Mouse (Mus musculus) CD8-positive naive resting alpha-beta T cell, adult 2 months (primary cell): ENCODE measurements at regions not wholly inside any gene's neighbourhood (a gene's known extent, or its start where the extent isn't known, plus 50 kb on each side); places are given as distances from the start of the nearest gene placed in this dataset.

Experiments used
- DNase-seq, 2 experiments: peaks; one replicate each; pipeline ENCODE4 v3.0.0; 2022; ENCODE audit warnings: low read depth in 2 of 2, low spot score in 2 of 2

DNA sequence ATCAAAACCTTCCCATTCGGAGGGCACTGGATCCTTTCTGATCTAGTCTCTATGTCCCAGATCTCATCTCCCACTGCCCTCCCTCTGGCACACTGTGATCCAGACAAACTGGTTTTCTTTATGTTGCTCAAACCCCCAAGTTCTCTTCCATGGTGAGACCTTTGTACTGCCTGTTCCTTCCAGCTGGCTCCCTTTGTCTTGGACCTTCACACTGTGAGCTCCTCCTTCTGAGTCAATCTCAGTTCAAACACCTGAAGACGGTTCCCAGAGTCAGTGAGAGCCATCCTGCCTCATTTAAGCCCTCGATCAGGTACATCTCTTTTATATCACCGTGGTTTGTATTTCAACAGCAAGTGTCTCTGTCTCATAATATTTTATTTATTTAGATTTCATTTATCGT is 1408.3 kb downstream of the Gsdmc2 start:
- DNase-seq, result no peak

DNA sequence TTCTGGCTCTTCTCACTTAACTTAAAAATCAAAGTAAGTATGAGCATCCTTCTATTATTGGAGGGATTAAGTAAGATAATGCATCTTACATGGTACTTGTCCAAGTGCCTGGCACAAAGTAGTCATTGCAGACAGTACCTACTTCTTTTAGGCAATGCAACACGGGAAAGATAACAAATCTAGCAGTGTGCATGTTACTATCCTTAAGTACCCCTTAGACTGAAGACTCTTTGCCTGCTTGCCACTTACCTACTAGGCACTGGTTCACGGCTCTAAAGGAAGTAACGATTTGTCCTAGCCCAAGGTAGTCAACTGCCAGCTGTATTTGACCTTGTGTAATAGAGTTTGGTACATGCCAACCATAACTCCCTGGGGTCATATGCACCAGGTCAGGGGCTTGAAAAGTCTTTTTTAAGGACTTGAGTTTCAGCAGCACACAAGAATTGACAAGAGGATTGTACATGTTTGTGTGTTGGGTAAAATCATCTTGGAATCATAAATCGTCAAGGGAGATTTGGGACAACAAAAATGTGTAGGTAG is 1409.8 kb downstream of the Gsdmc2 start:
- no peak for DNase-seq

DNA sequence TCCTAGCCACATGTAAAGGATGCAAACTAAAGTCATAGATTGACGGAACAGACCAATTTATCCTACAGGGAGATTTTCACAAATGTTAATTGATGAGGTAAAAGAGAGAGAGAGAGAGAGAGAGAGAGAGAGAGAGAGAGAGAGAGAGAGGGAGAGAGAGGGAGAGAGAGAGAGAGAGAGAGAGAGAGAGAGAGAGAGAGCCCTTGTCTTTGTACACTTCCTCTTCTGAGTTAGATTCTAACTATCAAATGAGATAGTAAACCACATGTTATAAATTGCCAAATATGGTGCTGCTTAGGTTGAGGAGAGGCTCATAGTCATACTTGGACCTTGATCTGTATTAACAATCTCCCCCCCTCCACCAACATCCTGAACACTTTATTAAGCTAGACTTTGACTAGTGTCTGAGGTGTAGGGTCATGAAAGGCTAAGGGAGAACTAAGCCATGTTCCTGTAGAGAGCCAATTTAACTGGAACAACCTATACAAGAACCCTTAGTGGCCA is 1412.2 kb downstream of the Gsdmc2 start:
- no peak for DNase-seq

DNA sequence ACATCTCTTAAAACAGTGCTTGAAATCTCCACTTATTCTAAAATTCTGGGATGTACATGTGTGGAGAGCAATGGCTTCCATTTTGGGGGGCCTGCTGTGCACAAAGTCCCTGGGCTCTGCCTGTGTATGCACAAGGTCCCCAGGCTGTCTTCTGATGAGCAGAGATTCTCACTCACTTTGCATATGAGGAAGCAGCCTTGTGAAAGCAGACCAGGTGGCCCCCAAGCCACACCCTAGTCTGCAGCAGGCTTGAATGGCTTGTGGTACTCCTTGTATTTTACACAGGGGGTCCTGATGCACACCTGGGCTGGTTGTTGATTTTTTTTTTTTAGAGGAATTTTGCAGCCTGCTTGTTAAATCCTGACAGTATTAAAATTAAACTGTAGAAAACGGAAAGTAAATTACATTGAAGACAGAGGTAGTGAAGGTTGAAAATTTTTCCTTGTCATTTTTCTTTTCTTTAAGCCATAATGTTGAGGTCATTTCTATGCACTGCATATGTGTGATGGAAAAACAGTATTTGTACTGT is 1413.8 kb downstream of the Gsdmc2 start:
- no peak for DNase-seq

DNA sequence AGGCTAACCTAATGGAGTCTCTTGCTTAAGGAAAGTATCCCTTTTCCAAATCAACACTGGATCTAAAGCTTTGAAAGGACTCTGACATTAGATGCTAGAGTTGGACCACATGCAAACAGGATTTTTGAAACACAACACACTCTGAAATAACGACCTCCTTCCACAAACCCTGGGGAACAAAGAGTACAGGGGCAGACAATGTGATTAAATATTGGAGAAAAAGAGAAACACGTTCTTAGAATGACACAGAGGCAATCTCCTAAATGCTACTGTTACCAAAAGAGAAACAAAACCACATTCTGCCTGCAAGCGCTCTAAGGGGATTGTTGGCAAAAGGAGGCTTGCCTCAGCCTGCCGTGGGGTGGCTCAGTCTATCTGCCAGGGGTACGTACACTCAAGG is 1422.0 kb downstream of the Gsdmc2 start:
- DNase-seq, result no peak

DNA sequence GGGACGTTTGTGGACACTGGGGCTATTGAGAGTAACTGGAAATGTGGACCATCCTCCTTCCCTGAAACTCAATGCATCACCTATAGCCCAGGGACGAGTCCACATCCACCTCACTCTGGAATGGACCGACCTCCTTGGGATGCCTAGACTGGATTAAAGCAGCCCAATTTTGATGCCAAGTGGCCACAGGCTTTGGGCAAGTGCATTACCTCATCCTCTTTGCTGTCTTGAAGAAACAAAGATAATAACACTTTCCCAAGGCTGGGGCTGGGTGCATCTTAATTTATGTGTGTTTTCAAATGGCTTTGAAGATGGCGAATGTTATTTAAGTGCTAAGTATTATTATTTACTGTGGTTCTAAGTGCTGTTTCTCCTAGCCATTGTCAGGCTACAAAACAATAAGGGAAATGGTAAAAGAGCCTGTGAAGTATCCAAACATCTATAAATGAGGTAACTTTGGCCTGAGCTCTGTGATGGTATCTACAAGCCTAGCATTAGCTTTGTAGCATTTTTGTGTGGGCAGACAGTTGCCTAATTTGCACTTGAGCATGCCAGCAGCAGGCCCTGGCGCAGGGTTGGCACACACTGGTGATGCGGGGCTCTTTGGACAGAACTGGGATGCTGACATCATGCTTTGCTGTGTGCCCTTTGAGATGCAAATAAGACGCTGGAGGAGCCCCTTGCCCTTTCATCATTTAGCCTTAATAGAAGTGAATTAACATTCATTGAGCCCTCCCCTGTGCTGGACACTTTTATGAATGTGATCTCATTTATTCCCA is 1423.7 kb downstream of the Gsdmc2 start:
- no peak for DNase-seq

DNA sequence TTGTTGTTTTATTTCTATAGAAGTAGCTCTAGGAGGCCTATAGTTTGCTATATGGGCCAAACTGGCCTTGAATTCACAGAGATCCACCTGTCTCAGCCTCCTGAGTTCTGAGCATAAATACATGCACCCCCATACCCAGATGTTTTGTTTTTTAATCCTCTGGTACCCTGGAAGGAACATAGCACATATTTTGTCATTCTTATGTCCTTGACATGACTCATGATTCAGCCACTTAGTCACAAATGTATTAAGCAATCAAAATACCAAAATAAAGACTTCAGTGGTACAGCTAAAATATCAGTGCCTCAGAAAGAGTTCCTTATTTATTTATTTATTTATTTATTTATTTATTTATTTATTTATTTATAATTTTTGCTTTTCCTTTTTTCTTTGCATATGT is 1428.3 kb downstream of the Gsdmc2 start:
- no peak for DNase-seq

DNA sequence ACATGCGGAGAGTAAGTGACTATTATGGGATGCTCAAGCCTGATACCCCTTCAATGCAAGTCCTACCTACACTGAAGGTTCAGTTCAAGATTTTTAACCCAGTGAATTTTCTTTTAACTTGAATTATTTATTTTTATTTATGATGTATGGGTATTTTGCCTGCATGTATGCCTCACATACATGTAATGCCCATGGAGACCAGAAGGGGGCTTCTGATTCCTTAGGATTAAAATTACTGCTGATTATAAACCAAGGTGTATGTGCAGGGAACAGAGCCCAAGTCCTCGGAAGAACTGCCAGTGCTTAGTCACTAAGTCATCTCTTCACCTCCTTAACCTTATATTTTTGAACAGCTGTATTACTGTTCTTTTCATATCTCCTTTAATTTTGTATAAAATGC is 1431.3 kb downstream of the Gsdmc2 start:
- peak in 1 of 2 experiments; percentile 3 for DNase-seq

DNA sequence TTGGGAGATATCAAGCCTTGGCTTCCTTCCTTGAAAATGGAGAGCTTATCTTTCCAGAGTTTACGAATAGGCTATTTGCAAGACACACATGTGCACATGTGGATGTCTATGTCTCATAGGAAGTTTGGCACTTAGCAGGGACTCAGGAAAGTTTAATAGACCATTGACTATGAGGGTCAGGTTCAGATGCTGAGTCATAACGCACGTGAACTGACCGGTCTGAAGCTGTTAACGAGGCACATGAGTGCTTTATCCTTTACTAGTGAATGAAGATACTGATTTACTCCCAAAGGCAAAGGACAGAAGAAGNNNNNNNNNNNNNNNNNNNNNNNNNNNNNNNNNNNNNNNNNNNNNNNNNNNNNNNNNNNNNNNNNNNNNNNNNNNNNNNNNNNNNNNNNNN is 1442.8 kb downstream of the Gsdmc2 start:
- DNase-seq, result no peak

DNA sequence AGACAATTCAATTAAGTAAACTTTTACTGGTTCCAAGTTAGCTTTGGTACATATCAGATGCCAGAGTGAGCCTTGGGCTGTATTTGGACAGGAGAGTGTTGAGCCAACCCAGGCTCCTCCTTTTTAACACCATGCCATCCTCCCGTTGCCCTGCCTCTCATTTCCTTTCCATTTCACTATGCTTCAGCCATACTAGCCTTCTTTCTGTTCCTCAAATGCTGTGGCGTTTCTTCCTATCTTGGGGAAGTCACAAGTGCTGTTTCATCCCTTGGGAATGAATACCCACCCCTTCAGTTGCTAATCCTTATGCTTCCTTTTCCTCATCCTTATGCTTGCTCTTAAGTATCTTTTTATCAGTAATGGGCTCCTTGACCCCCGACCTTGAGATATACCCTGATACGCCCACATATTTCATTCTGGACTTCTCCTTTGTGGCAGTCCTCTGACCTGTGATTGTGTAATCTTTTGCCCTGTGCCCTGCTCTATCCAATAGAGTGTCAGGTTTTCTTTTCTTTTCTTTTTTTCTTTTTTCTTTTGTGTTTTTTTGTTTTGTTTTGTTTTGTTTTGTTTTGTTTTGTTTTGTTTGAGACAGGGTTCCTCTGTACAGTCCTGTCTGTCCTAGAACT is 1443.9 kb downstream of the Gsdmc2 start:
- no peak for DNase-seq

DNA sequence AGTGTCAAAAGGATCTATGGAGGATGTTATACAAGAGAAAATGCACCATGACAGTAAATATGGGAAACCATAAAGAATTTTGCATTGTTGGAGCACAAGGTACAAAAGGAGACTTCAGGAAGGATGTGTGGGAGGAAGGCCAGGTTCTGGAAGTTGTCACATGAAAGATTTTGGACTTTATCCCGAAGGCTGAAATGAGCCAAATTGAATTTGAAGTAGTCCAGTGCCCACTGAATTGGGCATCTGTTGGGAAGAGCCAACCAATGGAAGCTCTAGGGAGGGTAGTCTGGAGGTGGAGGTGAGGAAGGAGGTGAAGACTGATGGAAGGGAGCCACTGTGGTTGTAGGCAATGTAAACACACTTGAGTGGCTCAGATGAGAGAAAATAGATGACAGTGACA is 1445.6 kb downstream of the Gsdmc2 start:
- DNase-seq, result no peak

DNA sequence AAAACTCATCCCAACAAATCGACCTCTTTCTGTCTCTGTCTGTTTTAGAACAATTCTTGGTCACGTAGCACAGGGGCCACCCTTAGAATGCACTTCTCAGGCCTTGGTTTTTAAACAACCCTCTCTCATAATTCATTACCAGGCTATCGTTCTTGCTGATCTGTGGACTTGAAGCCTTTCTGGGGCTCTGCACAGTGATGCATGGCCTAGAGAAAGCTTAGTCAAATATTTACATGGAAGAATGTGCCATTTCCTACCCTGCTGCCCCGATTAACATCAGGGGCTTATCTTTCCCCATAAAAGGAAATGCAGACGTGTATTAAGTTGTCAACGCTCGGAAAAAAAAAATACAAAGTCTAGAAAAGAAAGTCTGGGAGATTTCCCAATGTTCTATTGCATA is 1448.0 kb downstream of the Gsdmc2 start:
- DNase-seq, result no peak

DNA sequence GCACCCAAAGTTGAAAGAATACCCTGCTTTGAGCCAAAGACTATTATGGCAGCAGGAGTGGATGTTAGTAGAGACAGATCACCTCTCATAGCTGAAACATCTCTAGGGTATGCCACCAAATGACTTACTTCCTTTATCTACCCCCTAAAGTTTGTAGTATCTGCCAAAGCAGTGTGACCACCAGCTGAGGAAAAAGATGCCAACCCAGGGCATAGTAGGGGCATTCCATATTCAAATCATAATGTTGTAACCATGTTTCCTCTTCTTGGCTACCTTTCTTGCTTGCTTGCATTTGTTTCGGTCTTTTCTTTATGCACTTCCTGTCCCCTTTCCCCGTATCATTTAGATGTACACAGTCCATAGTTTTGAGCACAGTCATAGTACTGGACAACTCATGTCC is 1449.6 kb downstream of the Gsdmc2 start:
- DNase-seq, result no peak

DNA sequence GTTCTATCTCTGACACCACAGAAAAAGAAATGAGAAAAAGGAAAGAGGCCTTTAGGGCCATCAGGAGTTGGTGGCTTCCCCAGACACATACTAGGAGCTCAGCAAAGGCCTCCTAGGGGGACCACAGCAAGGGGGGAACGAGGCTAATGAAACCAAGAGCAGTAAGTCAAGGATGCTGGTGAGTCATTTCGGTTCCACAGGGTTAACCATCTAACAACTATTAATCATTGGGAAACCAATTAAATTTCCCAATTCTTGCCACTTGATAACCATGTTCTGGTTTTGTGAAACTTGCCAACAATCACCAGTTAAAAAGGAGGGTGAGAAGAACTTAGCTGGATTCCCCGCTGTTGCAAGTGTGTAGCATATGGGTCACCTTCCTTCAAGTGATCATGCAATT is 1451.6 kb downstream of the Gsdmc2 start:
- DNase-seq, result no peak

DNA sequence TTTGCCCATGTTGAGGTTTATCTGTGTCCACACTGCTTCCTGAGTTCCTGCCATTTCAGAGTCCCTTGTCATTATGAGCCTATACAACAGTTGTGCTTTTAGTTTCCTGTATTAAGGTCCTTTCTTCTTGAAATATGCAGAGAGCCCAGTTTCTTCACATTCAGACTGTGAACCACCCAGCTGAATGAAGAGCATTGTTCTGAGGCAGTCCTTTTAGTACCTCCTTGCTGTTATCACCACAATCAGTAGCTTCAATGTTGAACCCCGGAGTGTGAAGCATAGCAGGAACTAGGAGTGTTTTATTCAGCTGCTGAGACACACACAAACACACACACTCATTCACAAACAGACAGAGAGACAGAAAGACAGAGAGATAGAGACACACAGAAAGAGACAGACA is 1452.1 kb downstream of the Gsdmc2 start:
- no peak for DNase-seq

DNA sequence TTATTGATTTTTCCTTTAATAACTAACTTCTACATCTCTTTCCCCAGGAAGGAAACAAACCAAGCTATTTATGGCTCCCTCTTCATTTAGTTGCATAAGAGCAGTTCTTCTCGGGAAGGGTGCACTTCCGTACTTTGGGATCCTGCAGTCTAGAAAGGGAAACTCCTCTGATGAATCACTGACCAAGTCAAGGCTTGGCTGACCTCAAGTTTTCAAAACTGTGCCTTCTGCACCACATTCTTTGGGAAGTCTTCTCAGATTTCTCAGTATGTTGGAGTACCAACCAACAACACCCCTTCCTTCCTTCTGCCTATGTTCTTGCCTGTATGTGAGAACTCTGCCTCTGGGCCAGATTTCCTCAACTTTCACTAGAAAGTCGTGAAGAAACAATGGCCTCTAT is 1452.6 kb downstream of the Gsdmc2 start:
- DNase-seq, result no peak

DNA sequence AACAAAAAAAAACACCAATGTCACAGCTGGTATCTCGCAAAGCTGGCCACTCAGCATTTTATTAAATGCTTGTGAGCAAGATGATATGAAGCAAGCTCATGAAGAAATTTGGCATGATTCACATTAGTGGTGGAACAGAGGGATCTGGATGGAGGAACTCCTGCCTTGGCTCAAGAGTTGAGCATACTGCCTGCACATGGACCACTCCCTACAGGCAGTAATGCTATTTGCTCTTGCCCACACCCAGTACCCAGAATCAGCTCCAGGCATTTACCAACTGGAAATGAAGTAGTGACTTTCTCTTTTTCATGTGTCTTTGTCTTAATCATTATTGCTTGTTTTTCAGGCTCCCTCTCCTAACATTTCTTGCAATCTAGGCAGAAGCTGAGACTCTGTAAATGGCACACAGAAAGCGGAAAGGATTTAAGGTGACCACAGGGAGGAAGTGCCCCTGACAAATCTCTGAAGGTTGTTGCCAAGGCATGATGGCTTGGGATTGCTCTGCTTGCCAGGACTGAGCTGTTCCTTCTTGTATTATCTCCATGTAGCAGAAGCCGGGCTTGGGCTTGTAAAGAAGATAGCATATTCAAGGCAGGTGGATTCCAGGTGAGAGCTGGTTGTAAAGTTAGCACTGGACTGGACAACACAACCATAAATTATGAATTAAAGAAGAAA is 1455.4 kb downstream of the Gsdmc2 start:
- DNase-seq, result no peak

DNA sequence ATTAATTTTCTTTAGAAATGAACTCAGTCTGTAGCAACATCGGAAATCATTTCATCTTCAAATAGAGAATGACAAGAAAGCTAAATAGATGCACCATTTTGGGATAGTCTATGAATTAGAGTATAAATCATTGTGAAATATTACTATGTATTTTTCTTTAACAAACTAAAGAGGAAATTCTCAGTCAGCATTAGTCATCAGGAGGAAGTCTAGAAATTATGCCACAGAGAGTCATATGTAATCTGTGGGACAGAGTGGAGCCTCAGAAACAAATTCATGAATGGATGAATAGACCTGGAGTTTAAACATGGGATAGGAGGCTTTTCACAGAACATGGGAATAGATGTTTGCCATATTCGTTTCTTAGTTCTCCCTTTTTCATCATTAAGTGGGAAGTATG is 1459.4 kb upstream of the A1bg start:
- DNase-seq, result no peak

DNA sequence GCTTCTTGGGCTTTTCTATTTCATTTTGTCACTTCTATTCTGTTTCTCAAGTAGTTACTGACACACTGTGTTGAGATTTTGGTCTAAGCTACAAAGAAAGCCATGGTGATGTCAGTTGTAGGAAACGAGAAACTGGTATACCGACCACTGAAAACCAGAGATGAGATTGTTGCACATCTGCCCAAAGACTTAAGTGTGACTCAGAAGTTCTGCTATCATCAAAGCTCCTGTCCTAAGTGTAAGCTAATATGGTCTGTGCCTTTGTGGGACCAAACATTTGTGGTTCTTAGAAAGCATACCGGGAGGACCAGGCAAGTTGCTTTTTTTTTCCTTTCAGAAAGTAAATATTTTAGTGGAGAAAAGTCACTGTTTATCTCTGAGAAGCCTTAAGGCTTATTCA is 1451.8 kb upstream of the A1bg start:
- no peak for DNase-seq

DNA sequence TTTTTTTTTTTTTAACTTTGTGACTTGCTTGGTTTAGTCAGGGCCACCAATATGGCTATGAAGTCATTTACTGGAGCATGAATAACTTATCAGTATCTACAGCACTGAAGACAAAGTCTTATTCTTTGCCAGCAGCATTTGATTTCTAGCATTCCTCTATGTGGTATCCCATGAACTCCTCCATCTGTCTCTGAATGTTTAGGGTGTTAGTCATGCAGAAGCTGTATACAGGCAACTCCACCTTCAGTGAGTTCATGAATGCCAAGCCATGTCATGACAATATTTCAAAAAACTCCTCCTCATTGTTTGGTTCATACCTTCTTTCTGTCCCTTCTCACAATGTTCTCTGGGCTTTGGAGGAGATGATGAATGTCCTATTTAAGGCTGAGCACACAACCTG is 1438.4 kb upstream of the A1bg start:
- no peak for DNase-seq

DNA sequence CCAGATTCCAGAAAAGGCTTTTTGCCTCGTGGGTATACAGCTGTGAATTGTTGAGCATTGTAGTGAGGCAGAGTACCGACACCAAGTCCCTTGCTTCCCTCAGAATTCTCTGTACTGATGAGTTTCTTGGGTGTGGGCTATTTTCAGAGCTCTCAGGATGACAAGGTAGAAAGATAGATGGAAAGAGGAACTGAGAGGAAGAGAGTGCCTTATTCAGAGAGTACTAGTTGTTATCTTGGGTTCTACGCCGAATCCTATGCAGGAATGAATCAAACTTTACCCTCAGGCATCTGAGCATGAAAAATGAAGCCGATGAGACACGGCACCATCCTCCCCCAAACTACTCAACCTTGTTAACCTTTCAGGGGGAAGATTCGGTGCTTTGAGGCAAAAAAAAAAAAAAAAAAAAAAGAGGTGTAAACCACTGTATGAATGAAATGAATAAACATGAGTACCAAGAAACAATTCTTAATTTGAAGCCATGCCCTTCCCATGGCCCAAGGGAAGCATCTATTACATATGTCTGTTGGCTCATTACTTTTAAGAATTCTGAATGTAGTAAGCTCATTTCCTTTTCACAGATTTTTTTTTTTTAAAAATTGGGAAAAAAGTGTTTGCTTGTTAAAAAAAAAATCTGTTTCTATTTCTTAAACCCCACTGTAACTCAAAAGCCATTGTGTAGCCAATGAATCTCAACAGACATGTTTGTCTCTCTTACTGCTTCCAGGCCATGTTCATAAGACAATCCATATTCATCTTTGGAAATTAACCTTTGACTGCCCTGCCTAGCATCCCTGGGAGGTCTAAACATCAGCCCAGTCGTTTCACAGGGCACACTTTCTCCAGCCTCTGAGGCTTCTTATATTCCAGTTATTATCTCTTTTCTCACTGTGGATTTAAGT is 1435.8 kb upstream of the A1bg start:
- DNase-seq, result no peak
